Mouse (Mus musculus) stomach, postnatal 0 days (tissue): ENCODE results near the gene Alox8. TPM values are rescaled to one million over a fixed set of nuclear protein-coding genes. Genes with fewer than 3 reads are reported as not detected.

Experiments used
- ATAC-seq: fragments of 200-750 bp; cut with Nextera tagmentation; 2 replicates; pipeline ENCODE4 v1.8.0; 2017; ENCODE audit not compliant: low FRiP score, low TSS enrichment
- DNase-seq: peaks from one replicate; pipeline ENCODE4 v3.0.0-alpha.2; 2016; ENCODE audit warnings: low spot score
- H3K27ac ChIP-seq: fragments of 300-500 bp; sonication (generic); replicated peaks from 2 replicates; pipeline ENCODE4 v1.5.1; 2014; ENCODE audit warnings: mild to moderate bottlenecking, control low read depth
- H3K27me3 ChIP-seq: fragments of 300-500 bp; sonication (generic); 2 replicates; pipeline ENCODE4 v1.6.1; 2014; ENCODE audit warnings: low read length; ENCODE audit not compliant: control insufficient read depth, insufficient read depth
- H3K36me3 ChIP-seq: fragments of 300-500 bp; sonication (generic); 2 replicates; pipeline ENCODE4 v1.6.1; 2014; ENCODE audit warnings: low read length, mixed read lengths; ENCODE audit not compliant: control insufficient read depth, insufficient read depth
- H3K4me1 ChIP-seq: fragments of 300-500 bp; sonication (generic); replicated peaks from 2 replicates; pipeline ENCODE4 v1.6.1; 2014; ENCODE audit warnings: antibody characterized with exemption; ENCODE audit not compliant: control insufficient read depth, insufficient read depth
- H3K4me2 ChIP-seq: fragments of 300-500 bp; sonication (generic); replicated peaks from 2 replicates; pipeline ENCODE4 v1.6.1; 2014; ENCODE audit warnings: low read depth, mild to moderate bottlenecking, control low read depth, moderate library complexity
- H3K4me3 ChIP-seq: fragments of 300-500 bp; sonication (generic); 2 replicates; pipeline ENCODE4 v1.5.1; 2014; ENCODE audit warnings: low read depth, low read length, control low read depth
- H3K9ac ChIP-seq: fragments of 300-500 bp; sonication (generic); 2 replicates; pipeline ENCODE4 v1.6.1; 2014; ENCODE audit warnings: mild to moderate bottlenecking, low read length, control low read depth, mixed read lengths
- H3K9me3 ChIP-seq: fragments of 300-500 bp; sonication (generic); 2 replicates; pipeline ENCODE4 v1.6.1; 2016; ENCODE audit warnings: low read length; ENCODE audit not compliant: control insufficient read depth
- CTCF ChIP-seq: IDR thresholded peaks from 2 replicates; pipeline ENCODE4 v1.5.1; 2016; ENCODE audit warnings: antibody characterized with exemption, low read depth, mild to moderate bottlenecking, moderate library complexity
- EP300 ChIP-seq: optimal IDR thresholded peaks from 2 replicates; pipeline ENCODE3; 2016; ENCODE audit warnings: antibody characterized with exemption
- WGBS: fragments of 180-500 bp; shearing (Covaris S2); extraction: QIAGEN DNeasy Blood & Tissue Kit; methylation state at CpG from one replicate; pipeline ENCODE4 v1.1.7; 2014; 5-methylcytosine and 5-hydroxymethylcytosine counted together
- polyA plus RNA-seq: library from polyadenylated mRNA; unstranded; fragments of >200 nt; fragmentation: Nextera tagmentation; extraction: Ambion mirVana; gene quantifications from 2 replicates; pipeline ENCODE4 v1.2.1, GENCODE M21; 2015

The Alox8 gene
- polyA plus RNA-seq, 1 experiment from 2014 or later: 1.2 TPM

- Histone ChIP-seq H3K27me3 (no peaks in the 10 kb centered on the region), H3K4me2 (no peak overlapping the region), H3K4me3 (no peak overlapping the region), H3K9ac (no peak overlapping the region), H3K4me1 (no peaks in the 10 kb centered on the region), H3K27ac (no peak overlapping the region), H3K9me3 (no peaks in the 10 kb centered on the region), H3K36me3 (no peaks in the 10 kb centered on the region)
- WGBS: 69% methylated on average over 2 of the region's 2 CpGs
- no peak for TF ChIP-seq CTCF
- TF ChIP-seq EP300: no peak
- ATAC-seq (no peak), DNase-seq (no peak)
These were observed 21.0 kb upstream of the Alox8 start for GRCm38 (mm10) chr11:69218661-69219060.

GRCm38 (mm10) chr11:69217411-69217810, 19.8 kb upstream of the Alox8 start:
- DNase-seq (no peak), ATAC-seq (no peak)
- TF ChIP-seq CTCF (no peak), EP300 (no peak)
- Histone ChIP-seq H3K27me3 (no peaks in the 10 kb centered on the region), H3K4me1 (no peaks in the 10 kb centered on the region), H3K4me2 (no peak overlapping the region), H3K9me3 (no peaks in the 10 kb centered on the region), H3K36me3 (no peaks in the 10 kb centered on the region), H3K9ac (no peak overlapping the region), H3K4me3 (no peak overlapping the region), H3K27ac (no peak overlapping the region)
- WGBS: 90% methylated on average over 5 of the region's 5 CpGs

GRCm38 (mm10) chr11:69211431-69211830, 13.8 kb upstream of the Alox8 start:
- Histone ChIP-seq H3K36me3 (no peaks in the 10 kb centered on the region), H3K4me3 (no peak overlapping the region), H3K9ac (no peak overlapping the region), H3K27ac (no peak overlapping the region), H3K4me2 (no peak overlapping the region), H3K9me3 (no peaks in the 10 kb centered on the region), H3K27me3 (no peaks in the 10 kb centered on the region), H3K4me1 (no peaks in the 10 kb centered on the region)
- ATAC-seq (no peak), DNase-seq (no peak)
- 5% methylated on average over 2 of the region's 2 CpGs for WGBS
- no peak for TF ChIP-seq CTCF
- no peak for TF ChIP-seq EP300

GRCm38 (mm10) chr11:69202469-69203230, 5.0 kb upstream of the Alox8 start:
- 67% methylated on average over 13 of the region's 13 CpGs for WGBS
- H3K27ac ChIP-seq: no peak overlapping the region
- TF ChIP-seq CTCF: no peak

GRCm38 (mm10) chr11:69200231-69200630, 2.6 kb upstream of the Alox8 start:
- DNase-seq: no peak
- no peaks in the 10 kb centered on the region for H3K36me3 ChIP-seq
- no peak overlapping the region for H3K9ac ChIP-seq
- no peak overlapping the region for H3K4me2 ChIP-seq
- TF ChIP-seq EP300 (no peak), CTCF (no peak)
- no peaks in the 10 kb centered on the region for H3K27me3 ChIP-seq
- H3K27ac ChIP-seq: no peak overlapping the region
- H3K9me3 ChIP-seq: no peaks in the 10 kb centered on the region
- WGBS: 57% methylated on average over 6 of the region's 6 CpGs
- H3K4me1 ChIP-seq: no peaks in the 10 kb centered on the region
- H3K4me3 ChIP-seq: no peak overlapping the region
- no peak for ATAC-seq

More at GRCm38 (mm10) chr11:69202469-69203230, 5.0 kb upstream of the Alox8 start:
- Histone ChIP-seq H3K4me3 (no peak overlapping the region), H3K27me3 (no peaks in the 10 kb centered on the region), H3K36me3 (no peaks in the 10 kb centered on the region), H3K4me1 (no peaks in the 10 kb centered on the region), H3K4me2 (no peak overlapping the region), H3K9ac (no peak overlapping the region), H3K9me3 (no peaks in the 10 kb centered on the region)
- no peak for DNase-seq
- ATAC-seq: no peak

- 95% methylated on average over 1 of the region's 1 CpGs for WGBS
- Histone ChIP-seq H3K4me2 (no peak overlapping the region), H3K9ac (no peak overlapping the region), H3K4me3 (no peak overlapping the region), H3K9me3 (no peaks in the 10 kb centered on the region), H3K27ac (no peak overlapping the region), H3K27me3 (no peaks in the 10 kb centered on the region), H3K36me3 (no peaks in the 10 kb centered on the region), H3K4me1 (no peaks in the 10 kb centered on the region)
- TF ChIP-seq CTCF (no peak), EP300 (no peak)
- DNase-seq: no peak
- ATAC-seq: no peak
These were observed 1.6 kb upstream of the Alox8 start for GRCm38 (mm10) chr11:69199251-69199650.
